Mouse (Mus musculus) CH12.LX (cell line): ENCODE data around the gene Pim2. TPM values are rescaled to one million over a fixed set of nuclear protein-coding genes. Genes with fewer than 3 reads are reported as not detected.
A peak's percentile ranks its signal among the peaks of the same experiment; 100 is the strongest.

ENCODE experiments used
- DNase-seq: peaks from one replicate; pipeline ENCODE4 v3.0.0-alpha.2; 2013; ENCODE audit errors: extremely low read depth
- H3K27ac ChIP-seq: 2 replicates; pipeline ENCODE4 v1.5.1; 2012; ENCODE audit warnings: low read depth, mild to moderate bottlenecking, control low read depth, moderate library complexity; ENCODE audit not compliant: insufficient read depth
- H3K27me3 ChIP-seq: replicated peaks from 2 replicates; pipeline ENCODE3; 2012; ENCODE audit warnings: inconsistent platforms
- H3K36me3 ChIP-seq, 2 experiments: replicated peaks in 1 of 2; 2 replicates each; pipeline versions ENCODE3 to v1.6.1; 2012; ENCODE audit warnings: inconsistent platforms in 1 of 2, low read length in 1 of 2, mild to moderate bottlenecking in 1 of 2, mixed read lengths in 1 of 2, moderate library complexity in 1 of 2; ENCODE audit not compliant: control insufficient read depth in 1 of 2, insufficient read depth in 1 of 2
- H3K4me1 ChIP-seq, 2 experiments: 2 replicates each; pipeline ENCODE4 v1.6.1; 2012; ENCODE audit warnings: inconsistent platforms in 1 of 2, moderate library complexity in 1 of 2; ENCODE audit not compliant: insufficient read depth in 2 of 2, control insufficient read depth in 1 of 2
- H3K4me2 ChIP-seq: 2 replicates; pipeline ENCODE4 v1.6.1; 2012; ENCODE audit warnings: low read depth, mild to moderate bottlenecking, control low read depth; ENCODE audit not compliant: poor library complexity, insufficient read depth, severe bottlenecking
- H3K4me3 ChIP-seq, 3 experiments: fragments of 150-350 bp in 1 of 3; sonication (generic) in 1 of 3; replicated peaks in 1 of 3; 2 replicates each; pipeline versions ENCODE3 to v1.5.1; 2011 to 2012; ENCODE audit warnings: low read depth in 2 of 3, low read length in 2 of 3, mild to moderate bottlenecking in 2 of 3, moderate library complexity in 2 of 3, control low read depth in 1 of 3, improper control_type of control experiment in 1 of 3, inconsistent platforms in 1 of 3, mixed read lengths in 1 of 3; ENCODE audit not compliant: poor library complexity in 1 of 3
- H3K79me2 ChIP-seq: replicated peaks from 2 replicates; pipeline ENCODE4 v1.6.1; 2012; ENCODE audit warnings: mild to moderate bottlenecking, moderate library complexity; ENCODE audit not compliant: control insufficient read depth, poor library complexity, insufficient read depth, severe bottlenecking; ENCODE audit errors: extremely low read depth
- H3K9ac ChIP-seq: 2 replicates; pipeline ENCODE4 v1.6.1; 2012; ENCODE audit warnings: low read depth, mild to moderate bottlenecking, control low read depth, moderate library complexity; ENCODE audit not compliant: insufficient read depth
- H3K9me3 ChIP-seq: replicated peaks from 2 replicates; pipeline ENCODE3; 2012; ENCODE audit warnings: low read length, inconsistent platforms, mixed read lengths
- CHD2 ChIP-seq: IDR thresholded peaks from 2 replicates; pipeline ENCODE4 v1.6.1; 2011; ENCODE audit warnings: low read length, improper control_type of control experiment
- CTCF ChIP-seq, 2 experiments: IDR thresholded peaks in 1 of 2; conservative IDR thresholded peaks in 1 of 2; 2 replicates each; pipeline ENCODE4 v1.5.1; 2011 to 2012; ENCODE audit warnings: low read depth in 2 of 2, low read length in 2 of 2, improper control_type of control experiment in 1 of 2, inconsistent platforms in 1 of 2, mild to moderate bottlenecking in 1 of 2, moderate library complexity in 1 of 2
- E2F4 ChIP-seq: IDR thresholded peaks from 2 replicates; pipeline ENCODE4 v1.6.1; 2011; ENCODE audit warnings: low read depth, low read length, improper control_type of control experiment; ENCODE audit not compliant: insufficient replicate concordance
- ELF1 ChIP-seq: IDR thresholded peaks from 2 replicates; pipeline ENCODE4 v1.6.1; 2014; ENCODE audit warnings: low read depth, mild to moderate bottlenecking, inconsistent platforms, low read length, improper control_type of control experiment
- EP300 ChIP-seq: IDR thresholded peaks from 2 replicates; pipeline ENCODE4 v1.6.1; 2011; ENCODE audit warnings: low read length, improper control_type of control experiment
- ETS1 ChIP-seq: conservative IDR thresholded peaks from 2 replicates; pipeline ENCODE4 v1.6.1; 2012; ENCODE audit warnings: low read depth, mild to moderate bottlenecking, inconsistent platforms, low read length, improper control_type of control experiment, moderate library complexity
- HCFC1 ChIP-seq: IDR thresholded peaks from 2 replicates; pipeline ENCODE4 v1.6.1; 2012; ENCODE audit warnings: low read depth, mild to moderate bottlenecking, inconsistent platforms, low read length, improper control_type of control experiment
- IRF4 ChIP-seq: IDR thresholded peaks from 2 replicates; pipeline ENCODE4 v1.6.1; 2014; ENCODE audit warnings: low read depth, mild to moderate bottlenecking, inconsistent platforms, low read length, improper control_type of control experiment
- JUN ChIP-seq: IDR thresholded peaks from 2 replicates; pipeline ENCODE4 v1.6.1; 2011; ENCODE audit warnings: low read depth, mild to moderate bottlenecking, low read length, improper control_type of control experiment, moderate library complexity; ENCODE audit not compliant: insufficient read depth
- KAT2A ChIP-seq: IDR thresholded peaks from 2 replicates; pipeline ENCODE4 v1.6.1; 2012; ENCODE audit warnings: low read length, improper control_type of control experiment, inconsistent platforms; ENCODE audit not compliant: insufficient replicate concordance
- MAFK ChIP-seq: IDR thresholded peaks from 2 replicates; pipeline ENCODE4 v1.6.1; 2011; ENCODE audit warnings: low read length, improper control_type of control experiment; ENCODE audit not compliant: insufficient replicate concordance
- MAX ChIP-seq: IDR thresholded peaks from 2 replicates; pipeline ENCODE4 v1.6.1; 2011; ENCODE audit warnings: low read length, improper control_type of control experiment
- MAZ ChIP-seq: IDR thresholded peaks from 2 replicates; pipeline ENCODE4 v1.6.1; 2012; ENCODE audit warnings: low read depth, mild to moderate bottlenecking, inconsistent platforms, low read length, improper control_type of control experiment, moderate library complexity
- MEF2A ChIP-seq: IDR thresholded peaks from 2 replicates; pipeline ENCODE4 v1.6.1; 2014; ENCODE audit warnings: low read depth, mild to moderate bottlenecking, inconsistent platforms, low read length, improper control_type of control experiment, borderline replicate concordance
- MXI1 ChIP-seq: IDR thresholded peaks from 2 replicates; pipeline ENCODE4 v1.6.1; 2011; ENCODE audit warnings: mild to moderate bottlenecking, low read depth, low read length, improper control_type of control experiment
- NELFE ChIP-seq: IDR thresholded peaks from 2 replicates; pipeline ENCODE4 v1.6.1; 2011; ENCODE audit warnings: low read depth, low read length, improper control_type of control experiment
- NRF1 ChIP-seq: IDR thresholded peaks from 2 replicates; pipeline ENCODE4 v1.6.1; 2014; ENCODE audit warnings: low read depth, mild to moderate bottlenecking, inconsistent platforms, low read length, improper control_type of control experiment, moderate library complexity
- PAX5 ChIP-seq: IDR thresholded peaks from 2 replicates; pipeline ENCODE4 v1.6.1; 2012; ENCODE audit warnings: low read length, inconsistent platforms, mixed read lengths
- POLR2A ChIP-seq: IDR thresholded peaks from 2 replicates; pipeline ENCODE4 v1.6.1; 2011; ENCODE audit warnings: low read depth, mild to moderate bottlenecking, improper control_type of control experiment, low read length
- POLR2AphosphoS2 ChIP-seq: IDR thresholded peaks from 2 replicates; pipeline ENCODE4 v1.6.1; 2011; ENCODE audit warnings: low read depth, low read length, improper control_type of control experiment
- RAD21 ChIP-seq: IDR thresholded peaks from 2 replicates; pipeline ENCODE4 v1.6.1; 2011; ENCODE audit warnings: low read depth, mild to moderate bottlenecking, low read length, improper control_type of control experiment, moderate library complexity
- RCOR1 ChIP-seq: conservative IDR thresholded peaks from 2 replicates; pipeline ENCODE4 v1.6.1; 2012; ENCODE audit warnings: low read depth, mild to moderate bottlenecking, inconsistent platforms, low read length, improper control_type of control experiment
- SIN3A ChIP-seq: IDR thresholded peaks from 2 replicates; pipeline ENCODE4 v1.6.1; 2012; ENCODE audit warnings: low read length, improper control_type of control experiment, inconsistent platforms
- TCF12 ChIP-seq: IDR thresholded peaks from 2 replicates; pipeline ENCODE4 v1.6.1; 2014; ENCODE audit warnings: low read depth, mild to moderate bottlenecking, inconsistent platforms, low read length, improper control_type of control experiment
- UBTF ChIP-seq: IDR thresholded peaks from 2 replicates; pipeline ENCODE4 v1.6.1; 2012; ENCODE audit warnings: low read depth, mild to moderate bottlenecking, inconsistent platforms, low read length, improper control_type of control experiment, moderate library complexity
- USF1 ChIP-seq: IDR thresholded peaks from 2 replicates; pipeline ENCODE4 v1.6.1; 2014; ENCODE audit warnings: low read depth, mild to moderate bottlenecking, inconsistent platforms, low read length, improper control_type of control experiment
- USF2 ChIP-seq: conservative IDR thresholded peaks from 2 replicates; pipeline ENCODE4 v1.6.1; 2011; ENCODE audit warnings: low read depth, low read length, improper control_type of control experiment
- ZMIZ1 ChIP-seq: IDR thresholded peaks from 2 replicates; pipeline ENCODE4 v1.6.1; 2012; ENCODE audit warnings: low read depth, mild to moderate bottlenecking, inconsistent platforms, low read length, improper control_type of control experiment
- dilution Hi-C: fragments of 300-500 bp; cut with MboI; formaldehyde crosslinking; loops from 2 replicates; pipeline ENCODE4 v1.14.3; 2020; ENCODE audit warnings: low sequenced_read_pairs; ENCODE audit not compliant: extremely low pct_unique_long_range_greater_than_20kb, extremely low pct_ligation_motif_present
- in situ Hi-C: fragments of 300-500 bp; cut with MboI; formaldehyde crosslinking; loops from 3 replicates; pipeline ENCODE4 v1.14.3; 2019; ENCODE audit warnings: low sequenced_read_pairs, low pct_ligation_motif_present, low pct_unique_long_range_greater_than_20kb, mixed read lengths
- polyA plus RNA-seq: library from polyadenylated mRNA; unstranded; fragments of >175 nt; gene quantifications from 2 replicates; pipeline ENCODE4 v1.2.1, GENCODE M21; 2012; ENCODE audit warnings: low read depth; ENCODE audit not compliant: insufficient read length
- total RNA-seq, 2 experiments: library from RNA; depleted of rRNA; stranded (reverse); fragments of 300-350 nt in 1 of 2; fragments of >200 nt in 1 of 2; gene quantifications; 2 replicates each; pipeline ENCODE4 v1.2.3; 2012 to 2014

The Pim2 gene
- total and polyA plus RNA-seq, 3 experiments: 119 to 177 (median 171) TPM

DNA sequence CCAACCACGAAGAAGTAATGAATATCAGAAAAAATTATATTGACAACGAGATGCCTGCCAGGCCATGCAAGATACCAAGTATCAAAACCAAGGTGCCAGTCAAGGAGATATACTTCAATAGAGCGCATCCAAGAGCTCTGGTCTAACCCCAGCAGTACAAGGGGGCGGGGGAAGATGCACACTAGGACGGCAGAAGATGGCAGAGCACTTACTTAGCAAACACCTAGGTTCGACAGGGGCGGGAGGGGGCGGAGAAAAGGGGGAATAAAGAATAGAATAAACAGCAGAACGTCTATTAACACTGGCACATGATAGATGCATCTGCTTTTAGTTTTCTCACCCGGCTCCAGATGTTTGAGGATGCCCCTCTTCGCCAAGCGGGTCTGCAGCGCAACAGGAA lies 20.1 kb downstream of the Pim2 start:
- Histone ChIP-seq H3K36me3 (peaks cover 26 to 43% of the 10 kb centered on the region in 2 experiments), H3K4me1 (peaks cover 2 to 11% of the 10 kb centered on the region in 2 experiments; a peak in 3 of 4 replicates), H3K27ac (peak overlapping the region; percentile 76), H3K9me3 (no peaks in the 10 kb centered on the region), H3K4me3 (peak overlapping the region; percentile 61 to 96 (median 68)), H3K79me2 (peaks cover 8% of the 10 kb centered on the region), H3K9ac (peak overlapping the region; percentile 70), H3K4me2 (peak overlapping the region; percentile 60), H3K27me3 (no peaks in the 10 kb centered on the region)
- no peak for DNase-seq
- in situ Hi-C loops: no loop called here
- no peak for TF ChIP-seq MEF2A
- TF ChIP-seq CTCF (conservative IDR thresholded peaks at IDR 0.05 in 1 of 2, IDR thresholded peaks at IDR 0.05 in 1 of 2; ENCODE audit: low read depth in 2 of 2, low read length in 2 of 2): no peak
- TF ChIP-seq MAX: no peak
- no peak for TF ChIP-seq UBTF
- no peak for TF ChIP-seq POLR2A
- no peak for TF ChIP-seq EP300
- no peak for TF ChIP-seq ELF1
- no peak for TF ChIP-seq CHD2
- TF ChIP-seq POLR2AphosphoS2: no peak
- TF ChIP-seq SIN3A: no peak
- no peak for TF ChIP-seq MXI1
- TF ChIP-seq MAZ: no peak
- TF ChIP-seq KAT2A: no peak
- TF ChIP-seq NRF1: no peak
- dilution Hi-C loops: no loop called here

DNA sequence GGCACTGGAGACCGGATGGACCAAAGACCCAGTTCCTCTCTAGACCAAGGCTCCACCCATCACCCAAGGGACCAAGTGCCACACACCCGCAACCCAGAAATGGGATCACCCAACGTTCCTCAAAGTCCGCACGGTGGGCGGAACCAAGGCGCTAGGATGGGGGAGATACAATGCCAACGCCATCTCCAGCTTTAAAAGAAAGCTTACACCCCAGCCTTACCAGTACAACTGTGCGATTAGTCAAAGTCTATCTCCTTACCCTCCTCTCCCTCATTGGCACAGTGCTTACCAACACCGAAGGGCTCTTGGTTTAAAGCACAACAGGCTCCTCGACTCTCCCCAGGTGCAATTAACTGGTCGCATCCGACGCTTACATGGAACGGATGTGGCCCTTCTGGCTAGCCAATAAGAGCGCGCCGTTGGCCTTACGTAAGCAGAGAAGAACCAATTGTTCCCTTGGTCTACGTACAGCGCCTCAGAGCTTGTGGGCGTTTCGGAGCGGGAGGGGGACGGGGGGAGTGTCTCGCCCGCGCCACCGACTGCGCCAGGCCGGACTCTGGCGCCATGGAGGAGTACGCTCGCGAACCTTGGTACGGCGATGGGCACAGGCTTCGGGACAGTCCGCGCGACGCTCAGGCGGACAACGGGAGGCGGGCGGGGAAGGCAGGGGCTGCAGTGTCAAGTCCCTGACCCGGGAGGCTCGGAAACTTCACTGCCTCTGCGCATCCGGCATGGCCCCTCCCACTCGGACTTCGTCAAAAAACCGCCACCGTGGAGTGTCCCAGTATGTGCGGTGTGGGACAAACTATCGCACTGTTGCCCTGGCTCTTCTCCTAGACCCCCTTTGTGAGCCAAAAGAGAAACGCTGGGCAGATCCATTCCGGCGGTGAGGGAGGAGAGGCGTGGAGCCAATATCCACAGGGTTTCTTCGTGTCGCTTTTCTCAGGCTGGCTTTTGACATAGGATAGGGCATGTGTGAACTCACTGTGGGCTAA lies 21.1 kb downstream of the Pim2 start, which contains the start of the genes Pqbp1 and Timm17b:
Pqbp1 (minus strand) TSS at position 390 of the 995 bp plus-strand sequence.
Timm17b (plus strand) TSS at position 478 of the 995 bp plus-strand sequence.
- Histone ChIP-seq H3K4me2 (peak within 1 kb of the TSS; percentile 78), H3K4me3 (peak within 1 kb of the TSS; percentile 66 to 96 (median 68)), H3K36me3 (peaks cover 25 to 40% of the 10 kb centered on the region in 2 experiments), H3K9ac (peak within 1 kb of the TSS; percentile 72), H3K4me1 (peaks cover 2 to 11% of the 10 kb centered on the region in 2 experiments; a peak in 3 of 4 replicates), H3K79me2 (peaks cover 8% of the 10 kb centered on the region), H3K27me3 (no peaks in the 10 kb centered on the region), H3K9me3 (no peaks in the 10 kb centered on the region), H3K27ac (peak within 1 kb of the TSS; percentile 89)
- in situ Hi-C loops: no loop called here
- dilution Hi-C loops: no loop called here
- DNase-seq: peak; percentile 93
- TF ChIP-seq NRF1 (peak; percentile 64), HCFC1 (peak; percentile 63), CTCF (conservative IDR thresholded peaks at IDR 0.05 in 1 of 2, IDR thresholded peaks at IDR 0.05 in 1 of 2; ENCODE audit: low read depth in 2 of 2, low read length in 2 of 2) (no peak), MAFK (no peak), NELFE (peak; percentile 72), CHD2 (peak; percentile 50; the same call in 1 of the 2 replicates), UBTF (no peak), ZMIZ1 (peak; percentile 69), RAD21 (no peak), PAX5 (no peak), JUN (no peak), TCF12 (peak; percentile 65; the same call in 1 of the 2 replicates), POLR2A (no peak; the same call in 1 of the 2 replicates), RCOR1 (no peak), MAZ (peak; percentile 82; the same call in 1 of the 2 replicates), USF1 (no peak), ETS1 (no peak), MAX (no peak), IRF4 (no peak), SIN3A (peak; percentile 78; the same call in 1 of the 2 replicates), USF2 (no peak), E2F4 (no peak), KAT2A (peak; percentile 57; the same call in 1 of the 2 replicates), ELF1 (no peak; the same call in none of the 2 replicates)
